Mouse (Mus musculus): ENCODE results near the gene Mgst2.

Gene Mgst2

GRCm38 (mm10) chr3:51731949-51732636 is 71.9 kb downstream of the Mgst2 start:
- no peak for DNase-seq (ENCODE audit: inconsistent age in 2 of 2, low spot score in 1 of 2)

All from adrenal gland, adult (tissue).